Mouse (Mus musculus) heart, adult 9 months (tissue): ENCODE measurements around the gene Fgr.
"Not testable (repeated sequence)": the region's sequence is repeated elsewhere in the genome, so short reads cannot be mapped to it uniquely, and the experiment has no call there.

Source experiments
- DNase-seq, 2 experiments: peaks; one replicate each; pipeline ENCODE4 v3.0.0; 2022; ENCODE audit warnings: low spot score in 2 of 2

The Fgr gene

DNA sequence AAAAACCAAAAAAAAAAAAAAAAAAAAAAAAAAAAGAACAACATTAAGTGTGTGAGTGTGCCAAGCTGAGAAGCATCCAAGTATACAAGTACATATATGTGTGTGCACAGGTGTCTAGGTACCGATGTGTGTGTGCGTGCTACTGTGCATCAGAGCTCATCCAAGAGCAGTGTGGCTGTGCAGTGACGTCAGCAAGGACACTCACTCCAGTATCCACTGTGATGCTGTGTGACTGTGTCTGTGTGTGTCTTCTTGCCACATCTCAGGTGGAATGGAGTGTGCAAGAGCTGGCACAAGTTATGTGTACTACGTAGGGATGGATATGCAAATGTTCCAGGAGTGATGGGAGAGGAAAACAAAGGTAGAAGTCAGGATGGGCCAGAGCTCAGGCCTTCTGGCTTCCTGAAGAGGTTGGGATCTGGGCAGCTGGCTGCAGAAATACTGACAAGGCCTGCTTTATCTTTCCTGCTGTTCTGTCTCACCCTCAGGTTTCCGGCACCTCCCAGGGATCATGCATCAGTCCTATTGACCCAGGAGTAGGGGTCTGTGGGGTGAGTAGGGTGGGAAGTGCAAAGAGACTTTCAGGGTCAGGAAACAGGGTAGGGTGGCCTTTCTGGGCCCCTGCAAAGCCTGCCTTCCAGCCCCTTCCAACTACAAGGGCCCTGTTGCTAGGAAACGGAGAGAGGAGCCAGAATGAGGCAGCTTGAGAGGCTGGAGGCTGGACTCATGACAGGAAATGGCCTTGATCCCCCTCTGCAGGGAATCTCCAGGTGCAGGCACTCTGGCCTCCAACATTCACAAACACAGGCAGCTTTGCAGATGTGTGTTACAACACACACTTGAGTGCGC, 10.0 kb downstream of the Fgr start:
- no peak for DNase-seq

DNA sequence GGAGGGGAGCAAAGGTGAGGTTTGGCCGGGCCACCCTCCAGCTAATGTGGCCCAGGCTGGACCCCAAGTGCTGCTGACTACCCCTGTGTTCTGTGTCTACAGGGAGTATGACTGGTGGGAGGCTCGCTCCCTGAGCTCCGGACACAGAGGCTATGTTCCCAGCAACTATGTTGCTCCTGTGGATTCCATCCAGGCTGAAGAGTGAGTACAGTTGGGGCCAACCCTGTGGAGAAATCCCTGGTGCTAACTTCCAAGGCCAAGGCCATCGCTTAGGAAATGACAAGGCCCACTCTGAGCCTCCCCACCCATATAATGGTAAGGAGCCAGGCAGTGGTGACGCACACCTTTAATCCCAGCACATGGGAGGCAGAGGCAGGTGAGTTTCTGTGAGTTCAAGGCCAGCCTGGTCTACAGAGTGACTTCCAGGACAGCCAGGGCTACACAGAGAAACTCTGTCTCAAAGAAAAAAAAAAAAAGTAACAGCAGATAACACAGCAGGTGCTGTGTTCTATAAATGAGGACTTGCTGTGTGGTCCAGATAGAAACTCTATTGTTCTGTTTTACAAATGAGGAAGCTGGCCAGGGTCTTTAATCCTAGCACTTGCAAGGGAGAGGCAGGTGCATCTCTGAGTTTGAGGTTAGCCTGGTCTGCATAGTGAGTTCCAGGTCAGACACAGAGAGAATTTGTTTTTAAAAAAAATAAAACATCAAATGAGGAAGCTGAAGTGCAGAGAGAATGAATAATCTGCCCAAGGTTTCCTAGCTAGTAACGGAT, 14.9 kb downstream of the Fgr start:
- DNase-seq, result no peak

DNA sequence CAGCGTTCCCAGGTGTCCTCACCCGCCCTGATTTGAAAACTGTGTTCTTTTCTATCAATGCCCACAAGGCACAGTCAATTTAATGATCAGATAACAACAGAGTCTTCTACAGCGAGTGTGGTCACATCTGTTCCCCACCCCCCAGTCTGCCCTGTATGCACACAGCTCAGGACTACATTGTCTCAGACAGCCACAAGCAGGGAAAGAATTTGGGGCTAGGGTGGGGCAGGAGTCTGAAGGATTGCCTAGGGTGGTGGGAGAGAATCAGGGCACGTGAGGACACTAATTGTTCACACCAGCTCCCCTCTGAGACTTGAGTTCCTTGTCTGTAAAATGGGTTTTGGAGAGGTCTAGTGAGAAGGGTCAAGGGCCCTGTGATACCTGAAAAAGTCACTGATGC, 19.7 kb downstream of the Fgr start:
- DNase-seq, result no peak

DNA sequence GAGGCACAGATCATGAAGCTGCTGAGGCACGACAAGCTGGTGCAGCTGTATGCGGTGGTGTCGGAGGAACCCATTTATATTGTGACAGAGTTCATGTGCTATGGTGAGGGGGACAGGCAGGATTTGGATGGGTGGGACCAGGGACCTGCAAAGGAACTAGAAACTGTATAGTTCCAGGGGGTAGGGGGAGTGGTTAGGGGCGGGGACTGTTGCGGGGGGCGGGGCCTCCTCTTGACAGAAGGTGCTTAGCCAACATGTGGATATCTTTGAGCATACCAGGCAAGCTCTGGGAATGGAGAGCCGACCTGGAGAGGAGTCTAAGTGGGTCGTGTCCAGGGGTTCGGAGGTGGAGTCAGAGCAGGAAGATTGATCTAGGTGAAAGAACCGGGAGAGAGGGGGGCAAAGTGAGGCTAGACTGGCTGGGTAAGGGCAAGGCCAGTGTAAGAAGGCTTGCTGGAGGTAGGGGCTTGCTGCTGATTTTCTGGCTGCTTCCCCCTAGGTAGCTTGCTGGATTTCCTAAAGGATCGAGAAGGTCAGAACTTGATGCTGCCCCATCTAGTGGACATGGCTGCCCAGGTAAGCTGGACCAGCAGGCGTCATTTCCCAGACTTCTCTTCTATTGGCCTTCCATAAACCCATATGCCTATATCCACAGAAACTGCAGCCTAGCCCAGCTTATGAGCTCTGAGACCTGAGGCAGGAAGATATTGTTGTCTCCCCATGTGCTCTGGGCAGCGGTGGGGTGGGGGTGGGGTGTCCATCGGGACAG, 23.8 kb downstream of the Fgr start:
- no peak for DNase-seq

DNA sequence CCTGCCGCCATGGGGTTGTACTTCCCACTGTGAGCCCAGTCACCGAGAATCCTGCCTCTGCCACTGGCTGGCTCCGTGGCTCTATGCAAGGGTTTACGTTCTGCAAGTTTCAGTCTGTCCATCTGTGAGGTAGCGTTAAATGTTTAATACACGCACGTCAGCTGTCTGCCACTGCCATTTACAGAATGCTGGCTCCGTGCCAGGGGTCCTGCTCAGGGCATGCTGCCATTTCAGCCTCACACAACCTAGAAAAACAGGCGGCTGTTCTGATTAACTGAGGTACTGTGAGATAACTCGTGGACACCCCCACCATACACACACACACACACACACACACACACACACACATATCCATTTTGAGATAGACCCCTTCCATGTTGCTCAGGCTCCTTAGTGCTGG, 29.0 kb downstream of the Fgr start:
- DNase-seq, result peak; percentile 20 to 63

DNA sequence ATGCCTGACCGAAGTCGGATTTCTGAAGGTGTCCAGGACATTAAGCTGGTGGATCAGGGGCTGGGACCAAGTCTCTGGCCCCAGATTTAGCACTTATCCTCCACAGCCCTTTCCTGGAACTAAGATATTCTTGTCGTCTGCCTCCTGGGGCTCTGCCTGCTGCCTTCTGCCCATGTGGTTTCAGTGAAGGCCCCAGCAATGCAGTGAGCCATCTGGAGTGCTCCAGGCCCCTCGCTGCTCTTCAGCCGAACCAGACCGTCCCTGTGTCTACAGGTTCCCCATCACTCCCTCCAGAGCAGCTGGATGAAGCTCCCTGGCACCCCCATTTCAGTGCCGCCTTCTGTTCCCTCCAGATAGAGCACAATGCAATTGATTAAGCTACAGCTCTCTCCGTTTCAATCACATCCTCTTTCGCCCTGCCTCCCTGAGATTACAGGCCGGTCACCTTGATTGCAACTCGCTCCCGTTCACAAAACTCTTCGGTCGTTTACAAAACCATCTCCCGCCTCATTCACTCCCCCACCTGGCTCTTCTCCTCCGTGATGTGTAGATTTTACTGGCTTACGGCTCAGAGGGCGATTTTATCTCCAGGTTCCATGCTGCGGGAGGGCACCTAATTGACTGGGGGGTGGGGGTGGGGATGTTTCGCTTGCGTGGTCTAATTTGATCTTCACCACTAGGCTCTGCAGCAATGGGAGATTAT, 29.6 kb downstream of the Fgr start:
- no peak for DNase-seq

DNA sequence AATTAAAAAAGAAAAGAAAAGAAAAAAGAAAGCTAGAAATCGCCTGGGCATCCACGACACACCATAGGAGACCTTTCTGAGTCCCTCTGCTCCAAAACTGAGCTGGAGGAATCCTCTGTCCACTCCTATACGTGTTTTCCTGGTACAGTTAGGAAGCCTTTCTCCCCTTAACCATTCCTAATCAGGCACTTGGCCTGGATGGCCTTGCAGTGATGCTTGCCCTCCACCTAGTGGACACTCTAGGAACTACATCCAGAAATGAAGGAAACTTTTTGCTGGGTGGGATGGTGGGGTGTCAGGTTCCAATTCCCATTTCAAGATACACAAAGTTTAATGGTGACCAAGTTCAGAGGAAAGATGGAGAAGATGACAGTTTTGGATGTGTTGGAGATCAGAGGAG, 31.3 kb downstream of the Fgr start:
- peak in 1 of 2 experiments; percentile 78 for DNase-seq

DNA sequence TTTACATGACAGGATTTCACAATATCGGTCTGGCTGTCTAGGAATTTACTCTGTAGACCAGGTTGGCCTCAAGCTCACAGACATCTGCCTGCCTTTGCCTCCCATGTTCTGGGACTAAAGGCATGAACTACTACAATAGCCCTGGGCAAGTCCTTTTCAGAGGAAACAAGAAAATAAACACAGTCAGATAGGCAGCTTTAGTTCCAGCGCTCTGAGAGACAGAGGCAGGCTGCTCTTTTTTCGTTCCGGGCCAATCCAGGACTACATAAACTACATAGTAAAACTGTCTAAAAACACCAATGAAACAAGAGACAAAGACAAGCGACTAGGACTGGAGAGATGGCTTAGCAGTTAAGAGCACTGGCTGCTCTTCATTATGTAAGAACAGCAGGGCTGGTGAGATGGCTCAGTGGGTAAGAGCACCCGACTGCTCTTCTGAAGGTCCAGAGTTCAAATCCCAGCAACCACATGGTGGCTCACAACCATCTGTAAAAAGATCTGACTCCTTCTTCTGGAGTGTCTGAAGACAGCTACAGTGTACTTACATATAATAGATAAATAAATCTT, 32.1 kb downstream of the Fgr start:
- not testable (repeated sequence) for DNase-seq

DNA sequence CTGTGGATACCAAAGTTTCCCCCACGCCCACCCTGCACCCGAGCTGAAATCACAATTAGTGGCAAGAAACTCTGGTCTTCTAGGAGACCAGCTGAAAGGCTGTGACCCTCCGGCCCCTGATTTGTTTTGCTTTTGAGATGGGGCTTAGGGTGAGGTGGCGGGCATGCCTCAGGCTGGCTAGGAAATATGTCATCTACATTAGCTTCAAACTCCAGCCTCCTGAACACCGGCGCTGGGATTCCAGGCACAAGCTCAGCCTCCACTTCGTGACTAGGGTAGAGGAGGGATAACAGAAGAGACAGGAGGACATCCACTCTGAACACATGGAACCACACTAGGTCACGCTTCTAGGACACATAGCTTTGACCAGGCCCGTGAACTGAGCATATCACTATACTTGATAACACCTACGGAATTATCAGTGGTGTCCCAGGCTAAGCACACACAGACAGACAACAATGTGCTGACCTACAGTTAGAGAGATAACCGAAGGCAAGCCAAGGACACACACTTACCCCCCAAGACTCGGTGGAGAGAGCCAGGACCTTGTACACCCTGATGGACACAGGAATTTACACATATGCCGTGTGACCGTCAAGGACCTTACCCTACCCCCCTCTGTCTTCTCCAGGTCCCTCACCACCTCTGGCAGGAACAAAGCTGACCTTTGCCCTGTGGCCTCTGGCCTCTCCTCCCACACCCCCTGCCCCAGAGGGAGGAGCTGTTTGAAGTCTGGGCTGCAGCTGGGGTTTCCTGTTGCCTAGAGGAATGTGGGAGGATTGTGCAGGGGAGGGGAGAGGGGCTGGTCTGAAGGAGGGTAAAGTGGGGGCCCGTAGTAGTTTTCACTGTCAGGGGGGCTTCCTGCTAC, 33.9 kb downstream of the Fgr start:
- no peak for DNase-seq

DNA sequence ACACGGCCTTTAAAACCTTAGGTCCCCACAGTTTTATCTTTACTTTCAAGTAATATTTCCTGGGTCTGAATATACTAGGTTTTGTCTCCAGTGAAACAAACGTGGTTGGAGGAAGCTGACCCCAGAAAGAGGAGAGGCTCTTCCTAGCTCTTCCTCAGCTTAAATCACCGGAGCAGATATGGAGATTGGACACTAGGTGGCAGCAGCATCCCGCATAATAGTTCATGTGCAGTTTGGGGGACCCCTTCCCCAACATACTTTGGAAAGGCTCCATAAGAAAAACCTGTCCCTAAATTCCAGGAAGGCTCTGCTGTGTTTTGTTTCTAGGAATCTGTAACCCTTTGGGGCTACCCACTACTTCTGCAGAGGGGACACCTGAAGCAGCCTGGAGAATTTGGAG, 35.2 kb downstream of the Fgr start:
- DNase-seq, result no peak

DNA sequence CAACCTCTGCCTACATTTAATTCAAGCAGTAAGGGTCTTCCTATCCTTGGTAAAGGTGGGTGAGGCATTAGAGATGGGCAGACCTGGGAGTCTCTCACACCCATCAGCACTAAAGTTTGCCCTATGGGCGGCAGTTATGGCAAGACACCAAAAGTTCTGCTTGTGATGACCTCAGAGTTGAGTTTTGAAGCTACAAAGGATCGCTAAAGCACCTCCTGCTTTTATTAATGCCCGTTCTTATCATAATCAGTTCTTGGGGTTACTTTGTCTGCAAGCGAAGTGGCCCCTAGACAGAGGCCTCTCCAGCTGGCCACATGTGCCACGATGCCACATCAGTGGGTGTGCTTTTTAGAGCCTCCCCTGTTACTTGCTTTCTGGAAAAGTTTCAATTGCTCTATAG, 35.8 kb downstream of the Fgr start:
- no peak for DNase-seq

DNA sequence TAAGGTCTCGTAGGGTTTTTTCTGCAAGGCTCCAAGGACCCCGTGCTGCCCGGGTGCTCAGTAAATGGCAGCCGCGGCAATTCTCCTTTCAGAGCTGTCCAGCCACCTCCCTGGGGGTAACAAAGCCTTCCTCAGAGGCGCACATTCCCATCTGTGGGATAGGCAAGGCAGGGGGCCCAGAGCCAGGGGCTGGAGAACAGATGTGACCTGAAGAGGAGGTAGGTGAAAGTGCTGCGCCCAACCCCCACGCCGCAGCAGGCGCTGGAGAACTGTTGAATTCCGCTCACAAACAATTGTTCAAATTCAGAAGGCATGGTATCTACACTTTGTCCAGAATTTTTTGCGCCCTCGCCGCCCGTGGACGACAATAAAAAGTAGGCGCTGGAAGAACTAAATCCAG, 36.7 kb downstream of the Fgr start:
- no peak for DNase-seq

DNA sequence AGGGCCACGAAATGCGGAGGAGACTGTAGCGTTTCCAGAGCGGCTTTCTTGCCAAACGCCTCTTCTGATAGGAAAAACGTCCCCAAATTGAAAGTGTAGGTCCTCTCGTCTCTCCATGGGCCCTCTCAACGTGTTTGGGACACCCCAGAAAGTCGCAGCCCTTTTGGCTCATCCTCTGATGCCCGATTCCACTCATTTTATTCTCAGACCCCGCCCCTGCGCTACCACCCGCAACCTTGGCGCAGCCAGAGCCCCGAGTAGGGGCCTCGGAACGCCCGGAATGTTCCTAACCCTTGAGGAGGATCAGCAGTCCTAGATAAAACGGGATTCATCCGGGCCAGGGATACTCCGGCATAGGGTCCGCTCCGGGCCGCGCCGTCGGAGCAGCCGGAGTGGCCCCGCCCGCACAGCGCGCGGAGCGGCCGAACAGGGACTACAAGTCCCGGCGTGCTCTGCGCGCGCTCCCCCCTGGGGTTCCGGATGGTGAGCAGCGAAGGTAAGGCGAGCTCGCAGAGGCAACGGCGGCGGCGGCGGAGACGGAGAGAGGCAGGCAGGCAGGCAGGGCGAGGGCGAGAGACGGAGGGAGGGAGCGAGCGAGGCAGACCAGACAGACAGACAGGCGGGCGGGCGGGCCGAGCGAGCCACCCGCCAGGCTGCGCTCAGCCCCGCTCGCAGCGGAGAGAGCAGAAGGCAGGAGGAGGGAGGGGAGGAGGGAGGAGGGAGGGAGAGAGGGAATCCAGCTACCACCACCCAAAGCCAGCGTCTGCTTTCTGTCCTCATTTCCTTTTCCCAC, 37.3 kb downstream of the Fgr start, which contains the start of gene Ahdc1:
Gene Ahdc1 (plus strand): TSS at position 233 of the 793 bp plus-strand sequence.
- peak; percentile 89 to 90 for DNase-seq

DNA sequence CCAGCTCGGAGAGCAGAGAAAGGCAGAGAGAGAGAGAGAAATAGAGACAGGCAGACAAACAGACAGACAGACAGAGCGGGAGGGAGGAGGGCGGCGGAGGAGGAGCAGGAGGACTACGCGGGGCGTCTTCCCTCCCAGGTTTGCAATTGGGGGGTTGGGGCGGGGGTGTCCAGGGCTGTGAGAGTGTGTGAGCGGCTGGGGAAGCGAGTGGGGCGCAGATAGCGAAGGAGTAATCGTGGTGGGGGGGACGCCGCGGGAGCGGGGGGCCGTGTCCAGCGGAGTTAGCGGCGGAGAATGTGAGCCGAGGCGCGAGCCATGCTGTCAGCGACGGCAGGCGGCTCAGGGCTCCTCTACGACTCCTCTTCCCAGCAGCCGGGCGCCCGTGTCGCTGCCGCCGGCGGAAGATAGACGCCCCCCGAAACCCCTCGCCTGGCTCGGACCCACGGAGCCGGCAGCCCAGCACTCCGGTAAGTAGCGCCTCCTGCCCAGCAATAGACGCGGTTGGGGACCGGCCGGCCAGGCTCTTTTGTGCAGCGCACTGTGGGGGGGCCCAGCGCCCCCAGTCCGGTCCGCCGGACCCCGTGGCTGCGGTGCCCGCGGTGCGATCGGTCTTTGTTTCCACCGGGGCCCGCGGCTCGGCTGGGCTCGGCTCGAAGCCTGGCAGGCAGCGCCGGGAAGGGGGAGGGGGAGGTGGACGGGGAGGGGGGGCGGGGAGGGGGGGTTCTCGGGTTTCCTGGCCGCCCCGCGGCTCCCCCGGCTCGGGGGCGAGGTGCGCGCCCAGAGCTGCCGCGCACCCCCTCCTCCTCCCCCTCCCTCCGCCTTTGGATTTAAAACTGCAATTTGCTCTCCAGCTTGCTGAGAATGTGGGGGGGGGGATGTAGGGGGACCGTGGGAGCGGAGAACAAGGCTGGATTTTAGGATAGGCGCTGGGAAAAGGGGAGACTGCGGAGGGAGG, 38.2 kb downstream of the Fgr start:
- DNase-seq, result peak in 1 of 2 experiments; percentile 56

DNA sequence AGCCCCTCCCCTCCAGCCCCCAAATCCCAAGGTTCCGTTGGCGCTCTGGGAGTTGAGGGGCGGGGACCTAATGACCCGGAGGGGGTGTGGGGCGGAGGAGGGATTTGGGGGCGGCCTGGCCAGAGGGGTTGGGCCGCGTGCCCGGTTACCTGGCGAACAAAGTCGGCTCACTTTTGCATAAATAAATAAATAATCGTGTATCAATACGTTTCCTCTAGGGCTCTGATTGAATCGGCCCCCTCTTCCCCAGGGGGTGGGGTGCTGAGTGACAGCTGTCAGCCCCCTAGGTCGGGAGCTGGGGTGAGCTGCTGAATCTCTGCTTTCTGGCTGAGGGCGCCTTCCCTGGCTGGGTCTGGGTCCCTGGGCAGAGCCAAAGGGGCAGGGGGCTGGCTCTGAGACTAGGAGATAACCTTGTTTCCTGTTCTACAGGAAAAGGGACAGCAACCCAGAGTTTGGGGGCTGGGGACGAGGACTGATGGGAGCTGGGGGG, 38.9 kb downstream of the Fgr start:
- no peak for DNase-seq

DNA sequence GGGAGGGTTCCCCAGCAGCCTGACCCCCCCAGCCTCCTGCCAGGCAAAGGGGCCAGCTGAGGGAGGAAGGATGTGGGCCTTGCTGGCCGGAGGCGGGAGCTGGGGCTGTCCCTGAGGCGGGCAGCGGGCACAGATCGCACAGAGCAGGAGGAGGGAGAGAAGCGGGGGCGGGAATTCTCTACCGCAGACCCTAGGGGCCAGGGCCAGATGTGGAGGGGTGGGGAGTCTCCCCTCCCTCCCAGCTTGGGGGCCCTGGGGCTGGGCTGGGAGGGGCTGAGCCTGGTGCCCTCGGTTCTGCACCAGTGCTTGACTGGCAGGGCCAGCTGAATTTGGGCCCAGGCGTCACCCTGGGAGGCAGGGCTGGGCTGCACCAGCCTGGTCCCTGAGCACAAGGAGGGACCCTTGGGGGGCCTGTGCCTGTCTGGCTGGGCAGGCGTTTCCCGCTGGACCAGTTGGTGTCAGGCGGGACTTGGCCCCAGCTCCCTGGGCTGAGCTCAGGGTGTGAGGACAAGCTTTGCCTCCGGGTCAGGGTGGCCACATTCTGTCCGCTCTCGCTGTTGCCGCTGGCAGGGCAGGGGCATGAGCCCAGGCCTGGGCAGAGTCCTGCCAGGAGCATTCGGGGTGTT, 39.5 kb downstream of the Fgr start:
- DNase-seq, result peak; percentile 84

DNA sequence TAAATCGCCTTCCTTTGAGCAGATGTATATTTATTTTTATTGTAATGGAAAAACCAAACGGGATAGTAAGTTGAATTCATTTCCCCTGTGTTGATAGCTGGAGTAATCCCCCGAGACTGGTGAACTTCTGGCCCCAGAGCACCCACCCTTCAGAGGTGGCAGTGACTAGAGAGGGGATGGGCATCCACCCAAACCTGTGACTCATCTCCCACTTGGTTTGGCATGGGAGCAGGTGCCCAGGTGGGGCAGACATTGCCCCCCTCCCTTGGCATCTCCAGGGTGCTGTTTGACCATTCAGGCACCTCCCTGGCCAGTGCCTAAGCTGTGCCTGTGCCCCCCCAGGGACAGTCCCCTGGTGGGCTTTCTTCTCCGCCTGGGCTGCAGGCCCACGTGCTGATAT, 40.2 kb downstream of the Fgr start:
- DNase-seq, result no peak
